13 mouse cellular contexts compared by ENCODE assay signal in the genomic region with DNA sequence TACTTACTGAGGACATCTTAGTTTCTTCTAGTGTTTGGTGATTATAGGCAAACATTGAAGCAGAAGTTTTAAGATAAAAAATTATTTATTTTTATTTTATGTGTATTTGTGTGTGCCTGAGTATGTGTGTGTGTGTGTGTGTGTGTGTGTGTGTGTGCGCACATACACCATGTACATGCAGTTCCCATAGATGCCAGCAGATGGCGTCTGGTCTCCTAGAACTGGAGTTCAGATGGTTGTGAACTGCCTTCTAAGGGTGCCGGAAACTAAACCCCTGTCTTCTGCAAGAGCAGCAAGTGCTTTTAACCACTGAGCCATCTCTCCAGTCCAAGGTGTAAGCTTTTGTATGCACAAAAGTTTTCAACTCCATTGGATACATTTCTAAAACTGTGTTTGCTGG. TPM values are rescaled to one million over a fixed set of nuclear protein-coding genes. Genes with fewer than 3 reads are reported as not detected.
DNase-seq lines count a peak whose midpoint lies in the region; ATAC-seq and TF ChIP-seq lines count a peak whose summit lies in the region.
"Had no signal": no experiment of that assay in that cellular context is flagged by ENCODE, and none has a peak within 500 bp of the region (broad histone marks: within the 10 kb centered on the region; RNA-seq: fewer than 3 reads in every experiment).

No protein-coding gene starts in this region.

- H3K36me3 ChIP-seq in kidney, postnatal 0 days (ENCODE audit: insufficient read depth, low read length): no peaks in the 10 kb centered on the region
- H3K36me3 ChIP-seq in neural tube, embryonic 15.5 days: no peaks in the 10 kb centered on the region

- H3K4me2 ChIP-seq in kidney, postnatal 0 days (ENCODE audit: low read length): no peak overlapping the region
- H3K4me2 ChIP-seq in neural tube, embryonic 15.5 days: no peak overlapping the region
- H3K4me2 ChIP-seq: embryonic facial prominence, embryonic 12.5 days; hindbrain, embryonic 12.5 days; midbrain, embryonic 12.5 days had no signal

- TF ChIP-seq POLR2A in brain, embryonic 14.5 days (IDR thresholded peaks at IDR 0.05; ENCODE audit: borderline replicate concordance, extremely low read depth, insufficient read depth, insufficient read length, poor library complexity, severe bottlenecking): no peak

- WGBS in kidney, postnatal 0 days: 84% methylated on average over 3 of the region's 3 CpGs
- 86% methylated on average over 3 of the region's 3 CpGs for WGBS in neural tube, embryonic 15.5 days

- no peaks in the 10 kb centered on the region for H3K9me3 ChIP-seq in kidney, postnatal 0 days (replicated peaks; ENCODE audit: low read length)
- no peaks in the 10 kb centered on the region for H3K9me3 ChIP-seq in neural tube, embryonic 15.5 days (replicated peaks)
- H3K9me3 ChIP-seq: embryonic facial prominence, embryonic 12.5 days had no signal

- no peak for ATAC-seq in kidney, postnatal 0 days (replicated peaks; ENCODE audit: low FRiP score, low read depth)
- ATAC-seq in neural tube, embryonic 15.5 days (ENCODE audit: low FRiP score): no peak
- ATAC-seq: forebrain, embryonic 16.5 days had no signal

- 0 out of 2 replicates have a peak, but pooled peaks cover 3% of the 10 kb centered on the region for H3K4me1 ChIP-seq in kidney, postnatal 0 days (replicated peaks; ENCODE audit: insufficient read depth, low read length)
- H3K4me1 ChIP-seq in neural tube, embryonic 15.5 days: peaks cover 11% of the 10 kb centered on the region
- H3K4me1 ChIP-seq: embryonic facial prominence, embryonic 12.5 days had no signal

- TF ChIP-seq CTCF in kidney, postnatal 0 days (IDR thresholded peaks at IDR 0.05; ENCODE audit: low read depth): peak; percentile 35; the same call in 1 of the 2 replicates
- TF ChIP-seq CTCF in brain, embryonic 14.5 days (IDR thresholded peaks at IDR 0.05; ENCODE audit: borderline replicate concordance, extremely low read depth, insufficient read depth, insufficient read length): peak; percentile 20; the same call in 1 of the 2 replicates

- H3K27ac ChIP-seq in kidney, postnatal 0 days: no peak overlapping the region
- H3K27ac ChIP-seq in neural tube, embryonic 15.5 days (replicated peaks): no peak overlapping the region
- H3K27ac ChIP-seq: embryonic facial prominence, embryonic 12.5 days; hindbrain, embryonic 12.5 days; midbrain, embryonic 12.5 days had no signal

- H3K4me3 ChIP-seq in kidney, postnatal 0 days (replicated peaks; ENCODE audit: low read depth, low read length): no peak overlapping the region
- H3K4me3 ChIP-seq in neural tube, embryonic 15.5 days (replicated peaks): no peak overlapping the region
- H3K4me3 ChIP-seq: embryonic facial prominence, embryonic 12.5 days; hindbrain, embryonic 12.5 days; midbrain, embryonic 12.5 days had no signal

- H3K9ac ChIP-seq in kidney, postnatal 0 days (ENCODE audit: low read depth, low read length): no peak overlapping the region
- no peak overlapping the region for H3K9ac ChIP-seq in neural tube, embryonic 15.5 days (replicated peaks)
- H3K9ac ChIP-seq: embryonic facial prominence, embryonic 12.5 days; hindbrain, embryonic 12.5 days; midbrain, embryonic 12.5 days had no signal

- H3K27me3 ChIP-seq in kidney, postnatal 0 days (ENCODE audit: insufficient read depth, low read length): no peaks in the 10 kb centered on the region
- H3K27me3 ChIP-seq in neural tube, embryonic 15.5 days (replicated peaks): no peaks in the 10 kb centered on the region
- H3K27me3 ChIP-seq: embryonic facial prominence, embryonic 12.5 days; hindbrain, embryonic 12.5 days; midbrain, embryonic 12.5 days had no signal

- no peak for DNase-seq in kidney, postnatal 0 days (ENCODE audit: low spot score)
- no peak for DNase-seq in kidney, adult 18-20 months
- DNase-seq in thymus, postnatal 4 days: peak; percentile 19
- DNase-seq in thymus, postnatal 25 days: no peak
- DNase-seq in brain, embryonic 14.5 days (ENCODE audit: low read depth): no peak
- no peak for DNase-seq in layer of hippocampus, postnatal 10 days (ENCODE audit: low spot score in 2 of 2)
- DNase-seq: cerebellum, adult 18-20 months; heart, adult 18-20 months had no signal

RNA-seq across cellular contexts. Expression of gene Wasf3, which starts 2.5 kb away (rescaled TPM):
- polyA plus RNA-seq in kidney, postnatal 0 days (2015; fragmentation: Nextera tagmentation; extraction: Ambion mirVana): 1.9 and 2.0 TPM in 2 replicates
- 19.8 and 35.7 TPM in 2 replicates for polyA plus RNA-seq in brain, embryonic 14.5 days (2012; rRNA removed)
- total RNA-seq in layer of hippocampus, postnatal 10 days (2021): 10 to 100 TPM; 77.3 to 85.9 TPM
- 19.4 and 22.2 TPM in 2 replicates for polyA plus RNA-seq in neural tube, embryonic 15.5 days (2015; fragmentation: Nextera tagmentation; extraction: Ambion mirVana)
